Mouse (Mus musculus) G1E-ER4 (cell line): Measurements from ENCODE around the gene Acp4. TPM values are rescaled to one million over a fixed set of nuclear protein-coding genes. Genes with fewer than 3 reads are reported as not detected.

Source experiments
- GATA1 ChIP-seq: IDR thresholded peaks from one replicate; pipeline ENCODE4 v1.8.0; 2012; ENCODE audit warnings: low read length, inconsistent platforms
- polyA plus RNA-seq: library from polyadenylated mRNA; stranded (reverse); fragments of >175 nt; gene quantifications from 2 replicates; pipeline ENCODE4 v1.2.3, GENCODE M21; 2012

Acp4 gene
- polyA plus RNA-seq, result not detected in 2 replicates

DNA sequence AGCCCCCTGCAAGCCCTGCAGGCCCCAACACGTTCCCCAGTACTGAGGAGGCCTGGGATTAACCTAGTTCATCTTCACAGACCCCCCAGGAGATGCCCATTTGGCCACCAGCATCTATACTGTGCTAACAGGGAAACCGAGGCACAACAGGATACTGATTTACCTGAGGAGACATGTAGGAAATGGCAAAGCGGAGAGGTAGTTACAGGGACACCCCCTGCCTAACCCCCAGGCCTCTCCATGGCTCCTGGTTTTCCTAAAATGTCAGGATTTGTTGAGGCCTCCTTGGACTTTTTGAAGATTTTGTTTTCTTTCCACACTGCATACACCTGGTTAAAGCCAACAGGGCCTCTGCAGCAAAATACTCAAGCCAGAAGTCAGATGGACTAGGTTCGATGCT is at the start of gene Acp4:
TSS of gene Acp4 (minus strand) at position 101 of the 400 bp plus-strand sequence.
- no peak for TF ChIP-seq GATA1

DNA sequence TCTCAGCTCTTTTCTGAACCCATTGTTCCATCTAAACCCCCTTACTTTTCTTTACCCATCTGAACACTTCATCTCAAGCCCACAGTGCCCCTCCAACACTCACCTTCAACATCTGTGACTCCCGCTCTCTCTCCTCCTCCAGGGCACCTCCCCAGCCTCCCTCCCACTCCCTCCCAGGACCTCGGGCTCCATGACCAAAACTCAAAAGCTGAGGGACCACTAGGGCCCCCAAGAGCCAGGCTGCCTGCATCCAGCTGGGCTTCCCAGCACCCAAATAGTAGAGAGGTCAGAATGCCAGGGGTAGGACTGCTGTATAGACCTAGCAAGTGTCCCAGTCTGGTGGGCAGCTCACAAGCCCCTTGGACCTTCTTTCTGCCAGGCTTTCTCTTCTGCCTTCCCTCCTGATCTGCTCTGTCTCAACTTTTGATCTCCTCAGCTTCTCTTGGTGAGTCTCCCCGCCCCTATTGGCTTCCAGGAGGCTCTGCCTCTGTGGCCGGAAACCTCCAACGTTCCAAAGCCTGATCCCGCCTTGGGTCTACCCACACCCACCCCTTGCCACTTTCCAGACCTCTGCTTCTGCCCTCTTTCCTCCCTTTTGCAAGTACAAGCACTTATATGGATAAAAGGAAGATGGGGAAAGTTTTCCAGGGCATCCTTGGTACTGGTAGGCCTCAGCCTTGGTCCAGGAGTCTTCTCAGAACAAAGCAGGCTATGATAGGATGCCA is 49.5 kb upstream of the Acp4 start, which contains the start of gene Clec11a:
TSS of gene Clec11a (minus strand) at position 387 of the 725 bp plus-strand sequence.
- TF ChIP-seq GATA1, result no peak

DNA sequence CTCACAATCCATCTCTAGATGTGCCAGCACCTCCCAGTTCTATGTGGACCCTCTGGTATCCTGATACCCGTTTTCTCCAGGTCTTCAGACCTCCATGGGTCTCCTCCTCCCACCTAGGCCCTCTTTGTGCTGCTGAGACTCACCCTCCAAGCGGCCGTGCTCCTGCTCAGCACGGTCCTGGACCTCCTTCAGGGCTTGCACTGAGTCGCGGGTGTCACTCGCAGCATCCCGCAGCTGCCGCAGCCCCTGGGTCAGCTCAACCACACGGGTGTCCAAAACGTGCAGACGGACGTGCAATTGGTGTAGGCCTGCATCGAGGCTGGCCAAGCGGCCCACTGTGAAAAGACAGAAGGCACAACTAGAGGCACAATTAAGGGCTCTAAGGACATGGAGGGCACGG is 48.5 kb upstream of the Acp4 start:
- no peak for TF ChIP-seq GATA1

DNA sequence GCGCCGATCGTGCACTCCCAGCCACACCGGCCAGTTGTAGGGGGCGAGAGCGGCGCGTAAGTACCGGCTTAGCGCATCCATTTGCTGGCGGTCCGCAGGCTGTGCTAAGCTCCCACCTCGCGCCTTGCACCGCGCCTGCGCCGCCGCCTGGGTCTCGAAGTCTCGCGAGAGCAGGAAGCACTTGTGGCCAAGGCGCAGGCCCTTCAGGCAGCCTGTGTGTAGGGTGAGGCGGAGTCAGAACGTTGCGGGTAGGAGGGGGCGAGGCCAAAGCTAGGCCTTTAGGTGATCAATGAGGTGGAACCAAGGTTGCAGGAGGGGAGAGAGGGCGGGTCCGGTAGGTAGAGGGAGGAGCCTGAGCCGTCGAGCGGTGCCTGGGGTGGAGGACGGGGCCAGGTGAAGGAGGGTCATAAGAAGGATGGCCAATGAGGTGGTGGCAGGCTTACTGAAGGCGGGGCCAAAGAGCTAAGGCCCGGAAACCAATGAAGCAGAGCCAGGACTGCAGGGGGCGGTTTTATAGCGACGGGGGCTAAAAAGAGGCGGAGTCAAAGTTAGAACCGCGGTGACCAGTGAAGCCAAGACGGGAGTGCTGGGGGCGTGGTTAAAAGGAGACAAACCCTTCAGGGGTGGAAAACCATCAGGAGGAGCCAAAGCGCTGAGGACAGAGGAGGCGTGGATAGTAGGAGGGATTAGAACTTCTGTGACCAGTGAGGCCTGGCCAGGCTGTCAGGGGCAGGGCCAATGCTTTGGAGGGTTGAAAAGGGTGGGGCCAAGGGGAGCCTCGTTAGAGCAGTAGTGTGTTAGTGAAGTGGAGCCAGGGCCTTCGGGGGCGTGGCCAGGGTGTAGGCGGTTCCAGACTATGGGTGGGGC is 47.8 kb upstream of the Acp4 start:
- TF ChIP-seq GATA1, result no peak

DNA sequence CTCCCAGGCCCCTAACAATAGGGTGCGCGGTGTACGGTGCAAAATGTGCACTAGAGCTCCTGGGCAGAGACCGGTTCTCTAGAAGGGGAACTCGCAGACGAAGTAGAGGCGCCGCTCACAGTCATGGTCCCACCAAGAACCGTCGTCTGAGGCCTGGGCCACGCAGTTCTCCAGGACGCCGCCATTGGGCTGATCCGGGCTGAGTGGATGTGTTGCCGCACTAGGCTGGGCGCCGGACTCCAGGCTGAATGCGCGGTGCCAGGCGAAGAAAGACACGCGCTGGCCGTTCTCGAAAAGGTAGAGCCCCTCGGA is 47.2 kb upstream of the Acp4 start:
- no peak for TF ChIP-seq GATA1

DNA sequence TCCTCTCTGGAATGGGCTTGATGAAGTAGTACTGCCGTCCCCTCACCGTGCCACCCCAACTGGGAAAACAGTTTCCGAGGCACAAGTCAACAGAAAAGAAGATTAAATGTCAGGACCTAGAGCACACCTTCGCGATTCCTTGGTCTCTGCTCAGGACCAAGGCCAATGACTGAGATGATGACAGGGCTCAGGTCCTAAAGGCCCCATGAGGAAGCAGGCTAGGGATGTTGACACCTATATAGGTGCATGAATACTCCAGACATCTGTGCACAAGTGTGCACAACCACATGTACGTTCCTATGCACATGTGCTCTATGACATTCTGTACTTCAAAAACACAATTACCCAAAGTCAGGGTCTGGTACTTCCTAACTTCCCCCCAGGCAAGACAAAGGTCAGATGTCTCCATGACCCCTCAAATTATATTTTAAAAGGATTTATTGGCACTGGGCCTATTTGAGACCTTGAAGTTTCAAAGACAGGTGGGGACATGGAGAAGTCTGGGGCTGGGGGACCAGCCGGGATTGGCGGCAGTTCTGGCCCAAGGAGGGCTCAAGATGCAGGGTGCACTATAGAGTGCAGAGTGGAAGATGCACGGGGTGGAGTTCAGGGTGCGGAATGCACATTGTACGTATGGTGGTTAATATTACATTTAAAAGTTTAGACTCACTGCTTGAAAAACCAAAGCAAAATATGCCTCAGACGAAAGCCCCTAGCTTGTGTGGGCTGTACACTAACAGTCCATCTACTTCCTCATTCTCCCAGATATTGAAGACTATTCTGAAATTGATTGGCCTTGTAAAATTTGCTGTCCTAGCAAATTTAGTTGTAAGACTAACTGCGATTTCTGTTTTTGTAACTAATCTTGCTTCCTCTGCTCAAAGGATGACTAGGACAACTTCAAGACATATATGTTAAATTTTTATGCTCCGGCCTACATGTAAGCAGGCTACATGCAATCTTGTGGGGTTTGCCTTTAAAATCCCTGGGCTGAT is 46.5 kb upstream of the Acp4 start:
- TF ChIP-seq GATA1, result no peak

DNA sequence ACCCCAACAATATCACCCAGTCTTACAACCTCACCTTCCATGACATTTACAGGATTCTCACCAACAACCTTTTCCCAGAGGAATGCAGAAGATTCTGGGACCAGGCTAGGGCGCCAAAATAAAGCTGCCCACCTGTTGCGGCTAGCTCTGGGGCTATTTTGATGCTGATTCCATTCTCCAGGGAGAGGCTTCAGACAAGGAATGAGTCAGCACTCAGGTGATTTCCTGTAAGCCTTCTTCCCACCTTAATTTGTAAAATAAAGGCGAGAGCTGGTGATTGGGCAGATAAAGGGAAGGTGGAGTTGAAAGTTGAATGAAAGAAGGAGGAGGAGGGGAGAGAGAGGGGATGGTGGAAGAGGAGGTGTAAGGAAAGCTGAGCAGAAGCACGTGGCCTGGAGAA is 34.2 kb upstream of the Acp4 start:
- no peak for TF ChIP-seq GATA1

DNA sequence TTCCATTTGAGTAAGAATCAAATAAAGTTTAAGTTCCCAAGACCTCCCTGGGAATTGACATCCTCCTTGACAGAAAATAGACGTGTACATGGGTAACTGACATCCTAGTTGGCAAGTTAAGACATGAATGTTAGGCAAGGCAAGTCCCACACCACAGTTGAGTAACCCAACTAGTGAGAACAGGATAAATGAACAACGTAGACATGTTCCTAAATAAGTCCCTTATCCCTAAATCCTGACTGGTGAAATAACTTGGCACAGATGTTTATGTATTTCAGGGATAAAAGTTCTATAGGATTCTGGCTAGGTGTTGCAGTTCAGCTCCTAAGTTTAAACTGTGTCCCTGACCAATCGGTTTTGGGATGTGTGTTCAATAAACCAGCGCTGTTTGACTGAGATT is 33.8 kb upstream of the Acp4 start:
- no peak for TF ChIP-seq GATA1

DNA sequence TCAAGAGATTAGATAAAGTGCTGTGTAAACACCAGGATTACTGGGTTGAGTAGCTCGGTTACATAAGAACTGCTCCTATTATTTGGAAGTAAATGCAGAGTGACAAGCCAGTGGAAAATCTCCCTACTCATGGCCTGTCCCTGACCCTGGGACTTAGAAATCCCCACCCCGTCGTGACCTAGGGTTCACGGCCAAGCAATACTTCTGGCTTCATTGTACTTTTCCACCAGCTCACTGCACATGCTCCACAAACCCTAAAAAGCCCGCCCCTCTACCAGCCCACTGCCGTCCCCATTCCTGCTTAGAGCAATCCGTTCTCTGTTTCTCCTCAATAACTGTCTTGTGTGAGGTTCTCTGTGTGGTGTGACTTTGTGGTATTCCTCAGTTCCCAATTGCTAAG is 30.6 kb upstream of the Acp4 start:
- TF ChIP-seq GATA1, result no peak

DNA sequence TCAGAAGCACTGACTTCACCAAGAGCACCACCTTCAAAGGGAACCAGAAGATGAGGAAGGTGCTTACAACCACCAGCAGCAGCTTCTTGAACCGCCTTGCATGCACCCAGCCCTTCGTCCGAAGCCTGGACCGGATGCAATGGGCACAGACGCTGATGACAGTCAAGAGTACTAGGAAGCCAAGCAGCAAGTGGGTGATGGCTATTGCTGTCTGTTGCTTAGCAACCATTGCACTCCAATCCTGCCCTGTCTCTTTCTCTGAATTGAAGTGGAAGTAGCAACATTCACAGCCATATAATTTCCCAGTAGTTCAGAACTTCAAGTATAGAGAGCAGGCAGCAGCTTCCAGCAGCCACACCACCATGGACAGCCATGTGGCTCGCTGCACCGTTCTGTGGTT is 24.4 kb upstream of the Acp4 start:
- no peak for TF ChIP-seq GATA1

DNA sequence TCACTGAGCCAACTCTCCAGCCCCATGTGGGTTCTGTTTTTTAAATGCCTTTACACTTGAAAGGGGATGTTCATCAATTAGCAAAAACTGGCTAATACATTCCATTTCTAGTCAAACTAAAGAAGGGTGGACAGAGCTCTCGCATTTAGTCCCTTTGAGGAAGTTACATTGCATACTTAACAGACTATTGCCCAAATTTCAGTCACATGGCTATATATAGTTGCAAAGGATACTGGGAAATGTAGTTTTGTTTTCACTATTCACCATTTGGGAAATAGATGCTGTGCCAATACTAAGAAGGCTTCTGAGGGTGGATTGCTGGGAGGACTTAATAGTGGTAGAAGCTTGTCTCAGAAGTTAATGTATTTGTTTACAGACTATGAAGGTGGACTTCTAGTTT is 23.8 kb upstream of the Acp4 start:
- TF ChIP-seq GATA1, result no peak

DNA sequence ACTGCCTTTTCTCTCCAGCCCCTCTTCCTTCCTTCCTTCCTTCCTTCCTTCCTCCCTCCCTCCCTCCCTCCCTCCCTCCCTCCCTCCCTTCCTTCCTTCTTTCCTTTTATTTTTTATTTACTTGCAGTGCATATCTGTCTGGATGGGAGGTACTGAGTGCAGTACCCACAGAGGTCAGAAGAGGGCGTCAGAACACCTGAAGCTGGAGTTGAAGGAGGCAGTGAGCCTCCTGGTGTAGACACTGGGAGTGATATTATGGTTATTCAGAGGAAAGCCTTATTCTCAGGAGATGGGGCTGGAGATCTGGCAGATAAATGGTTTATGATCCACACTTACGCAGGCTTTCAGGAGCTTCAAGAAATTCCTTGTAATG is 20.1 kb upstream of the Acp4 start:
- no peak for TF ChIP-seq GATA1

DNA sequence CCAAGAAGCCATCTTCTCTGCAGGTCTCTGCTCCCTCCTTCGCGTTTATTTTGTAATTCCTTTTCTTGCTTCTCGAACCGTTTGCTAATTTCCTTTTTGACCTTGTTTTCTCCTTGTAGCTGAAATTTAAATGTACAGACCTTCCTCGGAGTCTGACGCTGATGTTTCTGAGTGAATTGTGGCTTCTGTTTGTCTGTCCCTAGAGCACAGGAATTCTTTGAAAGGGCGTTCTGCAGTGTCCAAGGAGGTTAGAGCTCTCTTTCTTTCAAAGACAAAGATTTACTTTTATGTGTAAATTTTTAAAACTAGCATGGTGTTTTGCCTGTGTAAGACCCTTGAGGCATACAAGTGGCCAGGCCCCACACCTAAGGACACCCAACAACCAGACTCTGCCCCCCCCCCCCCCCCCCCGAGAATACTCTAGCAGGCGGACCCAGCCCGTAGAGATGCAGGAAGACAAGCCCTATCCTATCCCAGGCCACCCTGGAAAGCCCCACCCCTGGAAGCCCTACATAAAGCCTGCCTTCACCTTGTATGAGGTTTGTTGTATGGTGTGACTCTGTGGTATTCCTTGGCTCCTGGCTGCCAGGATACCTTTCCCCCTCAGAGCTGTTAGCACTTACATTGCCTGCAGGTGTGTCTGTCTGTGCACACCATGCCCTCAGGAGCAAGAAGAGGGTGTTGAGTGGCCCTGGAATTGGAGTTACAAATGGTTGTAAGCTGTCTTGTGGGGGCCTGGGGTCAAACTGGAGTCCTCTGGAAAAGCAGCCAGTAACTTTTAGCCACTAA is 19.5 kb upstream of the Acp4 start:
- TF ChIP-seq GATA1, result no peak

DNA sequence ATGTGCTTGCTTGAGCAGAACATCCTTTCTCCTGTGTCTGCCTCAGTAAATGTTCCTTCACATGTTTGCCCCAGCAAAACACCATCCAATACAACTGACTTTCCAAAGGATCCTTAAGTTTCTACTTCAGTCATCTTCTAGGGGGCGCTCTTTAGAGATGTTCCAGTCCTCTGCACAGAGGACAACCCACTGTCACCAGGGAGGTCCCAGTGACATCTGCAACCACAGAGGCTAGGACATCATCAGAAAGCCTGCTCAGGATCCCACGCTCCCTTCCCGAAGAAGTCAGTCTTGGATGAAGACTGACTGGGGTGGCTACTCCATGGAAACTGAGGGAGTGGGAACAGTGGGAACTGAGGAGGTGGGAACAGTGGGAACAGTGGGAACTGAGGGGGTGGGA is 18.4 kb upstream of the Acp4 start:
- TF ChIP-seq GATA1, result no peak

DNA sequence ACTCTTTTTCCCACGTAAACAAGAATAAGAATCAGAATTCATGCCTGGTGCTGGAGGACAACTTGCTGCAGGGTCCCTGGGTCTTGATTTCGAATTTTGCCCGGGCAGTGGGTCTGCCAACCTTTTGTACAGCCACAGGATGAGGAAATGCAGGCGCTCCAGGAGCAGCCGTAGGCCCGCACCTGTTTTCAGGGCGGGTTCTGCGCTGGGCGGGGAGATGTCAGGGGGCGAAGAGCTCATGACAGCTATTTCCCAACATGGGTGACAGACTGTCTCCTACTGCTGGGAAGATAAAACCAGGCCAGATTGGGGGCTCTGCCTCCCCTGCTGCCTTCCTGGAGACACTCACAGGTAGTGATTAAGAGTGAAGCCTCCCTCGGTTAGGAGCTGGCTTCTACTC is 16.9 kb upstream of the Acp4 start:
- no peak for TF ChIP-seq GATA1

DNA sequence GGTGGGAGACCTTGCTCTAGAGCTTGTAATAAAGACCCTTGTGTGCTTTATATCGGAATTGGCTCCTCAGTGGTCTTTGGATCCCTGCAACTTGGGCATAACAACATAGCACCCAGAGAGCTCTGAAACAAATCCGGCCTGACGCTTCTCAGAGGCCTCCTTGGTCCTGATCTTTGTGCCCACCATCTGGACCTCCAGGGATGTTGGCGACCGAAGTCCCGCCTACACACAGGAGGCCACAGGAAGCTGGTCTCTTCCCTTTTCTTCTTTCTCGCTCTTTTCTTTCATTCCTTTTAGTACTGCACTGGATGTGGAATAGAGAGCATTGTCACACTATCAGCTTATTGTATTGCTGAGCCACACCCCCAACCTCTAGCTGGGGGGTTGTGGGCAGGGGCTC is 16.3 kb upstream of the Acp4 start:
- TF ChIP-seq GATA1, result no peak
